Mouse (Mus musculus) thymus, adult 2 months (tissue): ENCODE measurements around the gene Cd274.

Experiments used
- CTCF ChIP-seq: fragments of 200-500 bp; IDR thresholded peaks from 2 replicates; pipeline ENCODE4 v1.5.1; 2012; ENCODE audit warnings: mild to moderate bottlenecking, control low read depth, low read length, moderate library complexity, borderline replicate concordance; ENCODE audit not compliant: control insufficient read depth, poor library complexity, insufficient read depth; ENCODE audit errors: extremely low read depth
- POLR2A ChIP-seq: fragments of 200-500 bp; IDR thresholded peaks from 2 replicates; pipeline ENCODE4 v1.6.1; 2012; ENCODE audit warnings: mild to moderate bottlenecking, low read length, control low read depth, moderate library complexity; ENCODE audit not compliant: control insufficient read depth, poor library complexity, insufficient read depth; ENCODE audit errors: extremely low read depth

DNA sequence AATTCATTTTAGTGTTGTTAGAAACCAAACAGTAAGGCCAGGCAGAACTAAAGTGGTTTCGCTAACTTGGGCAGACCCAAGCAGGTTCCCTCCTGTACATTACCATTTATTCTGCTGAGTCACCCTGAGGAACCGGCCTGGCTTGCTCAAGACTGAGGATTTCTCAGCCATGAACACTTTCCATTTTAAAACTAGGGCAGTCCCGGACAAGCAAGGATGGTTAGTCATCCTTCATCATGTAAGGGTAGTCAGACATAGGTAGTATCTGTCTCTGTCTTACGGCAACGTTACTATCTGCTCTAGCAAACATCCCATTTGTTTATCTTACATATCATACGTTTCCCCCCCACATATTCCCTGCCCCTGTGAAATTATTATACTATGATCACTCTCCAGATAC lies 17.7 kb downstream of the Cd274 start:
- TF ChIP-seq CTCF = no peak
- no peak for TF ChIP-seq POLR2A
